In genomic region chr9:120444642-120445041, GRCm38 (mm10) we compare ENCODE assay signal across 19 mouse cellular contexts. TPM values are rescaled to one million over a fixed set of nuclear protein-coding genes. Genes with fewer than 3 reads are reported as not detected.
DNase-seq lines count a peak whose midpoint lies in the region; ATAC-seq and TF ChIP-seq lines count a peak whose summit lies in the region.
"Had no signal": no experiment of that assay in that cellular context is flagged by ENCODE, and none has a peak within 500 bp of the region (broad histone marks: within the 10 kb centered on the region; RNA-seq: fewer than 3 reads in every experiment).

No protein-coding gene starts in this region.

- H3K4me1 ChIP-seq in midbrain, embryonic 11.5 days (ENCODE audit: control insufficient read depth, insufficient read depth, low read length): no peaks in the 10 kb centered on the region
- H3K4me1 ChIP-seq in midbrain, embryonic 15.5 days: no peaks in the 10 kb centered on the region
- H3K4me1 ChIP-seq in forebrain, embryonic 12.5 days: peaks cover 4% of the 10 kb centered on the region; the same call in 1 of the 2 replicates
- H3K4me1 ChIP-seq in hindbrain, embryonic 10.5 days (replicated peaks): no peaks in the 10 kb centered on the region; the same call in 1 of the 2 replicates
- H3K4me1 ChIP-seq: heart, embryonic 13.5 days; limb, embryonic 15.5 days; liver, embryonic 15.5 days had no signal

- peak; percentile 37 for DNase-seq in midbrain, embryonic 11.5 days (ENCODE audit: low spot score, missing footprints)
- DNase-seq in layer of hippocampus, adult 2 months (ENCODE audit: low spot score in 2 of 2): peak; percentile 51 to 57
- no peak for DNase-seq in kidney, postnatal 4 days
- DNase-seq in hindbrain, embryonic 10.5 days (ENCODE audit: low spot score): no peak
- DNase-seq: cerebellum, postnatal 10 days; heart, adult 18-20 months; kidney, adult 11 months; spleen, adult 18-20 months; thymus, adult 18-20 months had no signal

- 78% methylated on average over 9 of the region's 9 CpGs for WGBS in midbrain, embryonic 11.5 days
- 57% methylated on average over 9 of the region's 9 CpGs for WGBS in midbrain, embryonic 15.5 days
- 59% methylated on average over 9 of the region's 9 CpGs for WGBS in forebrain, embryonic 12.5 days
- 87% methylated on average over 9 of the region's 9 CpGs for WGBS in hindbrain, embryonic 10.5 days

- no peak overlapping the region for H3K27ac ChIP-seq in midbrain, embryonic 11.5 days (ENCODE audit: low read depth, low read length)
- H3K27ac ChIP-seq in midbrain, embryonic 15.5 days: no peak overlapping the region
- H3K27ac ChIP-seq in forebrain, embryonic 12.5 days: peak overlapping the region; percentile 84
- H3K27ac ChIP-seq in layer of hippocampus, adult 2 months: peak overlapping the region; percentile 85
- no peak overlapping the region for H3K27ac ChIP-seq in hindbrain, embryonic 10.5 days
- H3K27ac ChIP-seq: heart, embryonic 13.5 days; limb, embryonic 15.5 days; liver, embryonic 15.5 days; macrophage; midbrain, embryonic 10.5 days had no signal

- H3K9ac ChIP-seq in midbrain, embryonic 11.5 days (ENCODE audit: low read length): no peak overlapping the region
- H3K9ac ChIP-seq in midbrain, embryonic 15.5 days: no peak overlapping the region
- no peak overlapping the region for H3K9ac ChIP-seq in forebrain, embryonic 12.5 days
- H3K9ac ChIP-seq: heart, embryonic 13.5 days; limb, embryonic 15.5 days; liver, embryonic 15.5 days had no signal

- no peak overlapping the region for H3K4me3 ChIP-seq in midbrain, embryonic 11.5 days (ENCODE audit: low read depth, low read length)
- no peak overlapping the region for H3K4me3 ChIP-seq in midbrain, embryonic 15.5 days
- no peak overlapping the region for H3K4me3 ChIP-seq in forebrain, embryonic 12.5 days (replicated peaks)
- H3K4me3 ChIP-seq in layer of hippocampus, adult 2 months: no peak overlapping the region
- H3K4me3 ChIP-seq in hindbrain, embryonic 10.5 days: no peak overlapping the region
- H3K4me3 ChIP-seq: heart, embryonic 13.5 days; limb, embryonic 15.5 days; liver, embryonic 15.5 days; midbrain, embryonic 10.5 days; myocyte had no signal

- H3K9me3 ChIP-seq in midbrain, embryonic 11.5 days (ENCODE audit: control insufficient read depth, low read length): no peaks in the 10 kb centered on the region
- no peaks in the 10 kb centered on the region for H3K9me3 ChIP-seq in midbrain, embryonic 15.5 days
- 0 out of 2 replicates have a peak, but pooled peaks cover 3% of the 10 kb centered on the region for H3K9me3 ChIP-seq in forebrain, embryonic 12.5 days
- 0 out of 2 replicates have a peak, but pooled peaks cover 7% of the 10 kb centered on the region for H3K9me3 ChIP-seq in hindbrain, embryonic 10.5 days
- H3K9me3 ChIP-seq: heart, embryonic 13.5 days; limb, embryonic 15.5 days; liver, embryonic 15.5 days had no signal

- no peaks in the 10 kb centered on the region for H3K36me3 ChIP-seq in midbrain, embryonic 11.5 days (ENCODE audit: control insufficient read depth, insufficient read depth, low read length)
- H3K36me3 ChIP-seq in midbrain, embryonic 15.5 days (replicated peaks): no peaks in the 10 kb centered on the region
- no peaks in the 10 kb centered on the region for H3K36me3 ChIP-seq in forebrain, embryonic 12.5 days (replicated peaks)
- H3K36me3 ChIP-seq in hindbrain, embryonic 10.5 days: no peaks in the 10 kb centered on the region
- H3K36me3 ChIP-seq: heart, embryonic 13.5 days; limb, embryonic 15.5 days; liver, embryonic 15.5 days; midbrain, embryonic 10.5 days had no signal

- no peak overlapping the region for H3K4me2 ChIP-seq in midbrain, embryonic 11.5 days
- H3K4me2 ChIP-seq in midbrain, embryonic 15.5 days: no peak overlapping the region
- no peak overlapping the region for H3K4me2 ChIP-seq in forebrain, embryonic 12.5 days
- H3K4me2 ChIP-seq: heart, embryonic 13.5 days; limb, embryonic 15.5 days; liver, embryonic 15.5 days had no signal

- TF ChIP-seq CTCF in layer of hippocampus, adult 2 months (conservative IDR thresholded peaks at IDR 0.05): no peak

- H3K27me3 ChIP-seq in midbrain, embryonic 11.5 days (ENCODE audit: control insufficient read depth, insufficient read depth, low read length): no peaks in the 10 kb centered on the region
- H3K27me3 ChIP-seq in midbrain, embryonic 15.5 days (replicated peaks): no peaks in the 10 kb centered on the region
- H3K27me3 ChIP-seq in forebrain, embryonic 12.5 days: no peaks in the 10 kb centered on the region
- no peaks in the 10 kb centered on the region for H3K27me3 ChIP-seq in hindbrain, embryonic 10.5 days (ENCODE audit: insufficient read depth, poor library complexity, severe bottlenecking)
- H3K27me3 ChIP-seq: heart, embryonic 13.5 days; limb, embryonic 15.5 days; liver, embryonic 15.5 days had no signal

- ATAC-seq in midbrain, embryonic 11.5 days (ENCODE audit: low FRiP score): no peak
- no peak for ATAC-seq in midbrain, embryonic 15.5 days (replicated peaks)
- peak; percentile 68; the same call in 1 of the 2 replicates for ATAC-seq in forebrain, embryonic 12.5 days (ENCODE audit: low FRiP score)
- ATAC-seq in granulocyte monocyte progenitor cell, adult 5-6 weeks (replicated peaks; ENCODE audit: poor library complexity, severe bottlenecking): no peak
- ATAC-seq: hindbrain, embryonic 16.5 days had no signal

RNA-seq across cellular contexts. Expression of gene Eif1b, which starts 47.4 kb away (rescaled TPM):
- 291 and 296 TPM in 2 replicates for polyA plus RNA-seq in midbrain, embryonic 11.5 days (2014; fragmentation: Nextera tagmentation; extraction: Ambion mirVana)
- polyA plus RNA-seq in midbrain, embryonic 15.5 days (2015; fragmentation: Nextera tagmentation; extraction: Ambion mirVana): 294 and 304 TPM in 2 replicates
- polyA plus RNA-seq in forebrain, embryonic 12.5 days (2016; fragmentation: Nextera tagmentation; extraction: Ambion mirVana): 407 and 434 TPM in 2 replicates
- 100 to 1,000 TPM; 203 to 206 TPM for total RNA-seq in layer of hippocampus, adult 2 months (2021)
- 75.6 and 84.1 TPM in 2 replicates for total RNA-seq in granulocyte monocyte progenitor cell, adult 5-6 weeks (2014; fragmentation: Nextera tagmentation)
- total RNA-seq in granulocyte monocyte progenitor cell, adult 5-6 weeks (2017): 108 and 134 TPM in 2 replicates
- 229 and 249 TPM in 2 replicates for polyA plus RNA-seq in hindbrain, embryonic 10.5 days (2016; fragmentation: Nextera tagmentation; extraction: Ambion mirVana)

Comparison
In these comparisons a context has a peak if more than half of its experiments do, and no peak if none do; other contexts are left out.
1. DNase-seq: peak in midbrain, embryonic 11.5 days (single experiment) and layer of hippocampus, adult 2 months (2 of 2); none in kidney, postnatal 4 days (0 of 2) and hindbrain, embryonic 10.5 days (single experiment).
2. H3K27ac ChIP-seq: peak in forebrain, embryonic 12.5 days (single experiment) and layer of hippocampus, adult 2 months (single experiment); none in midbrain, embryonic 11.5 days (single experiment), midbrain, embryonic 15.5 days (single experiment) and hindbrain, embryonic 10.5 days (single experiment).